Mouse (Mus musculus) megakaryocyte, embryonic 14.5 days (primary cell): ENCODE results near the gene Tpk1.

Source experiments
- FLI1 ChIP-seq: IDR thresholded peaks from 2 replicates; pipeline ENCODE4 v1.6.1; 2012; ENCODE audit warnings: low read length, inconsistent platforms, mixed read lengths
- GATA1 ChIP-seq: IDR thresholded peaks from 3 replicates; pipeline ENCODE4 v1.6.1; 2012; ENCODE audit warnings: mixed read lengths, low read length, inconsistent platforms, borderline replicate concordance

GRCm38 (mm10) chr6:43528996-43529395 lies 137.1 kb downstream of the Tpk1 start:
- no peak for TF ChIP-seq GATA1
- TF ChIP-seq FLI1, result no peak
